In the genomic region with DNA sequence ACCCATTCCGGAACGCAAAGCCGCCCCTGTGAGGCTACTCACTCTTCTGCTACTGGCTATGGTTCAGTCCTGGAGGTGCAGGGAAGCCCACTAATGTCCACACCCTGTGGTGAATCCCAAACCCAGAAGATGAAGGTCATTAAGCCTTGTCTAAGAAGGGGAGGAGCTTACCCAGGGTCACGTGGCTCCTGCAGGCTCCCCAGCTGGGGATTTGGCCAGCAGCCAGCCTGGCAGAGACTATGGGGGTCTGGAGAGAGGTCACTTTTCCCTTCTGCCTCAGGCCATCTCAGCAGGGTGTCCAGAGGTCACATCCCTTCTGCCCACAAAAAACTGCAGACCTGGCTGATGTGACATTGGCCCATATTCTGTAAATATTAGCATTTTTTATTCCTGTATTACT, we compare ENCODE assay signal across 13 mouse cellular contexts.
DNase-seq lines count a peak whose midpoint lies in the region; ATAC-seq lines count a peak whose summit lies in the region.
"Had no signal": no experiment of that assay in that cellular context is flagged by ENCODE, and none has a peak within 500 bp of the region (broad histone marks: within the 10 kb centered on the region; RNA-seq: fewer than 3 reads in every experiment).

No protein-coding gene starts in this region.

- H3K4me1 ChIP-seq in heart, embryonic 13.5 days = peaks cover 14% of the 10 kb centered on the region
- H3K4me1 ChIP-seq in lung, embryonic 15.5 days = peaks cover 12% of the 10 kb centered on the region
- peaks cover 37% of the 10 kb centered on the region for H3K4me1 ChIP-seq in embryonic facial prominence, embryonic 10.5 days

- H3K36me3 ChIP-seq in heart, embryonic 13.5 days = no peaks in the 10 kb centered on the region
- no peaks in the 10 kb centered on the region for H3K36me3 ChIP-seq in lung, embryonic 15.5 days
- no peaks in the 10 kb centered on the region for H3K36me3 ChIP-seq in embryonic facial prominence, embryonic 10.5 days (replicated peaks)
- H3K36me3 ChIP-seq: kidney, embryonic 15.5 days had no signal

- no peak overlapping the region for H3K4me2 ChIP-seq in heart, embryonic 13.5 days
- H3K4me2 ChIP-seq in lung, embryonic 15.5 days = no peak overlapping the region
- H3K4me2 ChIP-seq: kidney, embryonic 15.5 days had no signal

- no peak overlapping the region for H3K4me3 ChIP-seq in heart, embryonic 13.5 days
- no peak overlapping the region for H3K4me3 ChIP-seq in lung, embryonic 15.5 days
- no peak overlapping the region for H3K4me3 ChIP-seq in embryonic facial prominence, embryonic 10.5 days
- H3K4me3 ChIP-seq: kidney, embryonic 15.5 days had no signal

- no peaks in the 10 kb centered on the region for H3K9me3 ChIP-seq in heart, embryonic 13.5 days
- no peaks in the 10 kb centered on the region for H3K9me3 ChIP-seq in lung, embryonic 15.5 days
- H3K9me3 ChIP-seq in embryonic facial prominence, embryonic 10.5 days = no peaks in the 10 kb centered on the region
- H3K9me3 ChIP-seq: kidney, embryonic 15.5 days had no signal

- H3K9ac ChIP-seq in heart, embryonic 13.5 days = 0 out of 2 replicates have a peak overlapping the region, but pooled peaks have one; percentile 6
- no peak overlapping the region for H3K9ac ChIP-seq in lung, embryonic 15.5 days
- H3K9ac ChIP-seq: kidney, embryonic 15.5 days had no signal

- no peak overlapping the region for H3K27ac ChIP-seq in heart, embryonic 13.5 days (replicated peaks)
- no peak overlapping the region for H3K27ac ChIP-seq in lung, embryonic 15.5 days
- H3K27ac ChIP-seq in embryonic facial prominence, embryonic 10.5 days (replicated peaks) = no peak overlapping the region
- H3K27ac ChIP-seq: kidney, embryonic 15.5 days; macrophage had no signal

- no peak for ATAC-seq in heart, embryonic 13.5 days (ENCODE audit: extremely low read depth, insufficient number of reproducible peaks, low FRiP score, low TSS enrichment)
- ATAC-seq in lung, embryonic 15.5 days (ENCODE audit: borderline replicate concordance, extremely low read depth, low FRiP score, low TSS enrichment) = 0 out of 2 replicates have a peak, but pooled peaks have one; percentile 24
- ATAC-seq: CD4-positive, CD25-positive, alpha-beta regulatory T cell, adult 4 months had no signal

- intact Hi-C loops in heart, postnatal 36 days (cut with DNase I) = loop anchor here (5.0 kb wide), 2 partner anchors 175 to 330 kb away; no protein-coding TSS in a partner anchor

- H3K27me3 ChIP-seq in heart, embryonic 13.5 days (replicated peaks) = peaks cover 71% of the 10 kb centered on the region
- H3K27me3 ChIP-seq in lung, embryonic 15.5 days = peaks cover 7% of the 10 kb centered on the region; the same call in 1 of the 2 replicates
- peaks cover 11% of the 10 kb centered on the region for H3K27me3 ChIP-seq in embryonic facial prominence, embryonic 10.5 days (replicated peaks; ENCODE audit: low read depth, poor library complexity, severe bottlenecking)

- WGBS in heart, embryonic 13.5 days = 25% methylated on average over 4 of the region's 4 CpGs
- 13% methylated on average over 4 of the region's 4 CpGs for WGBS in lung, embryonic 15.5 days
- WGBS in embryonic facial prominence, embryonic 10.5 days = 20% methylated on average over 4 of the region's 4 CpGs

- DNase-seq in heart, postnatal 36 days = no peak
- no peak for DNase-seq in lung, postnatal 25 days (ENCODE audit: low spot score)
- peak; percentile 38 for DNase-seq in embryonic facial prominence, embryonic 10.5 days (ENCODE audit: low spot score)
- DNase-seq in retina, postnatal 1 day = peak; percentile 82
- no peak for DNase-seq in spleen, adult 18-20 months
- no peak for DNase-seq in gastrocnemius, adult 18-20 months (ENCODE audit: low spot score)
- DNase-seq: cerebellum, adult 18-20 months; thymus, postnatal 4 days had no signal

Comparison
In these comparisons a context has a peak if more than half of its experiments do, and no peak if none do; other contexts are left out.
1. DNase-seq: peak in embryonic facial prominence, embryonic 10.5 days (single experiment) and retina, postnatal 1 day (single experiment); none in heart, postnatal 36 days (0 of 2), lung, postnatal 25 days (single experiment), spleen, adult 18-20 months (0 of 2) and gastrocnemius, adult 18-20 months (single experiment).